Mouse (Mus musculus) layer of hippocampus, postnatal 14 days (tissue): ENCODE results near the gene Pdxdc1. TPM values are rescaled to one million over a fixed set of nuclear protein-coding genes. Genes with fewer than 3 reads are reported as not detected.

Experiments used
- DNase-seq, 2 experiments: peaks; one replicate each; pipeline ENCODE4 v3.0.0; 2021 to 2022; ENCODE audit warnings: low spot score in 2 of 2, mixed read lengths in 1 of 2
- total RNA-seq, 2 experiments: library from RNA; stranded (reverse); gene quantifications; 2 replicates each; pipeline ENCODE4 v1.2.3; 2021

Pdxdc1 gene
- total RNA-seq, 2 experiments from 2014 or later: 70.4 to 78.1 TPM

DNA sequence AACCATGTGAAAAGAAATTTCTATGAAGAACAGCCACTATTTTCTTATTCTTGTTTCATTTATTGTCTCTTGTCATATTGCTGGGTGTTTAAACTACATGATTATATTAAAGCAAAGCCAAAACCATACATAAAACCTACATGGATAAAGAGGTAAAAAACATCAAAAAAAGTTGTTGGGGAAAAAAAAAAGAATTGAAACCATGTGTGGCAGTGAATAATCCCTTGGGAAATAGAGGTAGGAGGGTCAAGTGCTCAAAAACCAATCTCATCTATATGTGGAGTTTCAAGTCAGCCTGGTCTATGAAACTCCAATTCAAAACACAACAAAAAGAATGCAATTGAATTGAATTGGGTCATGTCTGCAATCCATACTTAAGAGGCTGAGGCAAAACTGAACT is 10.1 kb downstream of the Pdxdc1 start:
- DNase-seq: no peak

DNA sequence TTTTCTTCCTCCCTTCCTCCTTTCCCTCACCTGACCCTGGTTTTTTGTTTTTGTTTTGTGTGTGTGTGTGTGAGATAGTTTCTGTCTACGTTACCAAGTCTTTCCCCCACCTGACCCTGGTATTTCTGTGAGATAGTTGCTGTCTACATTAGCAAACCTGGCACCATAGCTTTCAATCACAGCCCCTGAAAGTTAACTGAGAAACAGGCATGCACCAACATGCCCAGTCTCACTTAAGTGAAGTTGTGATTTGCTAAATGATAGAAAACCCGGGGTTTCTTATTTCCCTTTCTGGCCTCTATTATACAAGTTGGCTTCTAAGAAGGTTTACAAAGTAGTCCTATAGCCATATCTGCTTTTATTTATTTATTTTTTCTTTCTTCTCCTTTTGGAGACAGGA is 12.5 kb downstream of the Pdxdc1 start:
- DNase-seq: no peak

- DNase-seq: no peak
Observed at GRCm38 (mm10) chr16:13883094-13883774, 19.7 kb downstream of the Pdxdc1 start.

GRCm38 (mm10) chr16:13875483-13875882 is 27.4 kb downstream of the Pdxdc1 start:
- DNase-seq: no peak

DNA sequence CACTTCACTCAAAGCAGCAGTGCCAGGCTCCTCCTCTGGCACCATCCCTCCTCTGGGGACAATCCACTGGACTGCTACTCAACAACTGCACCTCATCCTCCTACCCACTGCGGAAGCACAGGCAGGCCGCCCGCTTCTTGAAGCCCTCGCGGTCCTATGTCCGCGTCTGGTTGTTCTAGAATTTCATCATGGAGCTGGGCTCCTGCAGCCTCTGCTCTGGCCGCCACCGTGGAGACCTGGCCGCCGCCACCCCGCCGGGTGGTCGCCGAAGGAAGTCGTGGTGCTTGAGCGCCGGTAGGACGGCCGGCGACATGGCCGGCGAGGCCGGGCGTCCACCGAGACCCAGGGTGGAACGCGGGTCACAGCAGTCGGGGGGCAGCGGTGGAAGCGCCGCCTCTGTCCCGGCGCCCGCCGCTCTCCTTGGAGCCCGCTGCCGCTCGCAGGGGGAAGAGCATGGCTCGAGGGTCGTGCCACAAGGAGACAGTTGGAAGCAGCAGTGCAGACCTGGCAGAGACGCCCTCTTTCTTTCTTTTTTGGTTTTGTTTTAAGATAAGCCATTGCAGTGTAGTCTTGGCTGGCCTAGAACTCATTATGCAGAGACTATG is 34.9 kb downstream of the Pdxdc1 start:
- DNase-seq: peak in 1 of 2 experiments; percentile 9

- peak in 1 of 2 experiments; percentile 16 for DNase-seq
Observed at GRCm38 (mm10) chr16:13867406-13867805, 35.5 kb downstream of the Pdxdc1 start.

DNA sequence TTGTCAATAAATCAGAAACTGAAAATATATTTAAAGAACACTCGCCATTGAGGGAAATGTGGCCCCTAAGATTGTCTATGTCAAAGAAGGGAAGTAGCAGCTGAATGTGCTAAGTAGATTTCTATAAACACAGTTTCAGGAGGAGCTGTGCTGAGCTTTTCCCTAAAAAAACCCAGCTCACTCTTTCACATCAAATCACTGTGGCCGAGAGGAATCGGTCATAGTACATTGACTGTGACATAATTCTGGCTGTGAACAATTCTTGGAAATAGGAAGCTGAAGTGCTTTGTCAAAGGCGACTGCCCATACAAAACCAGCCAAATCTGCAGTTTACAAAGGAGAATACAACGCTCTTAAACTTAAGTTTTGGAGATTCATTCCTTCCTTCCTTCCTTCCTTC is 36.3 kb downstream of the Pdxdc1 start:
- no peak for DNase-seq

- no peak for DNase-seq
Observed at GRCm38 (mm10) chr16:13866076-13866475, 36.9 kb downstream of the Pdxdc1 start.

- no peak for DNase-seq
Observed at GRCm38 (mm10) chr16:13853886-13854285, 49.0 kb downstream of the Pdxdc1 start.

- no peak for DNase-seq
Observed at GRCm38 (mm10) chr16:13851446-13851845, 51.5 kb downstream of the Pdxdc1 start.

- DNase-seq: no peak
Observed at GRCm38 (mm10) chr16:13848310-13848709, 54.6 kb downstream of the Pdxdc1 start.

- no peak for DNase-seq
Observed at GRCm38 (mm10) chr16:13846675-13847074, 56.3 kb downstream of the Pdxdc1 start.

DNA sequence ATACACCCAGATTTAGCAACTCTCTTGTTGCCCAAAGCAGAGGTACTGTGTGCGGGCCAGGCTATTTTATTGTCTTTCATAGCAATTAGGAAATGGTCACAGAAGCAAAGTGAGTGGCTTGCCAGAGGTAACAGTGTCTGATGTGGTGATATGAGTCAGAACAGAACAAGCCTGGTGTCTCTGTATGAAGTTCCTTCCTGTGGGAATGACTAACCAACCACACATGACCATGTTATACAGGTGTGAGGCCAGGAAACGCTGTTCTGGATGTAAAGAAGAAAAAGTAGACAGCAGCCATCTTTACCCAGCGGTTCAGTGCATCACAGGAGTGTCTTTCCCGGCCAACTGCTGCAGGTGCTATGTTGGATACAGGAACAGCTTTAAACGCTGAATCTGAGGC is 57.9 kb downstream of the Pdxdc1 start:
- no peak for DNase-seq

DNA sequence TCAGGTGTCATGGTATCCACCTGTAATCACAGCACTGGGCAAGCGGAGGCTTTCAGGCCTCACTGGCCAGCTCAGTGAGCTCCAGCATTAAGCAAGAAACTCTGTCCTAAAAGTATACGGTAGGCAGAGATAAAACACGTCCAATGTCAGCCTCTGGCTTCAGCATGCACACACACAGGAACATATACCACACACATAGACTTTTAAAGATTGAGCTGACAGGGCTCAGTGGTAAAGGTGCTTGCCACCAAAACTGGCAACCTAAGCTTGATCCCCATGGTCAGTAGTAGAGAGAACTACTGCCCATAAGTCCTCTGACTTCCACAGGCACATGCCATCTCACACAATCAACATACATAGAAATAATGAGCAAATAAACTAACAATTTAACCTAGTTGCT is 62.0 kb downstream of the Pdxdc1 start:
- no peak for DNase-seq

DNA sequence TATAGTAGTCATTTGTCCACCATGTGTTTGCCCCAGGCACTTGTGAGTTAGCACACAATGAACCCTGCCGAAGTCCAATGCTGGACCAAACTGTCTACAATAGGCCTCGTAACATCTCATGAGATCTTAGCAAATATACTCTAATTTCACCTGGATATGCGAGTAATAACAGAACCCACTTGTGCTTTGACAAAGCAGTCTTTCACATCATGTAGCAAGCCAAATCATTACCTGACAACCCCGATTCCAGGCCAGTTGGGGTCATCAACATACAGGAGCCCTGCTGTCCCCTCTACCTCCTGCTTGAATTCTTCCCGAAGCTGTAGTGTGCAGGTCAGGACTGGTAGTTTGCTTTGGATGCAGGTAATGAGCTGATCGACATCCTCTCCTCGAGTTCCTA is 62.9 kb downstream of the Pdxdc1 start:
- no peak for DNase-seq

DNA sequence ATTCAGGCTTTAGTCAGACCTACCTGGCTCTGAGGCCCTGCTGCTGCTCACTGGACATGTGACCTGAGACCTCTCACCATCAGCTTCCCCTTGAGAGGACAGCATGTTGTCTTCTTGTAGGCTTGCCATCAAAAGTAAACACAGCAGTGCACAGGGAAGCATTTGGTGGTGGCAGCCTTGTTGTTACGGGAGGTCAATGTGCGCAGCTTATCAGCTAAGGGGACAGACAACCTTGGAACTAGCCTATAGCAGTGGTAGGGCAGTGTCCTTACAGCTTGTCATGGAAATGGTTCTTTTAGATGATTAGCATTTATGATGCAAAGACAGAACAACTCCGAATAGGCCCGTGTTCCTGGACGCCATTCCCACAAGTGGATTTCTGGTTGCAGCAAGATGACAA is 68.5 kb downstream of the Pdxdc1 start:
- DNase-seq: no peak

GRCm38 (mm10) chr16:13831606-13832005 is 71.3 kb downstream of the Pdxdc1 start:
- no peak for DNase-seq

DNA sequence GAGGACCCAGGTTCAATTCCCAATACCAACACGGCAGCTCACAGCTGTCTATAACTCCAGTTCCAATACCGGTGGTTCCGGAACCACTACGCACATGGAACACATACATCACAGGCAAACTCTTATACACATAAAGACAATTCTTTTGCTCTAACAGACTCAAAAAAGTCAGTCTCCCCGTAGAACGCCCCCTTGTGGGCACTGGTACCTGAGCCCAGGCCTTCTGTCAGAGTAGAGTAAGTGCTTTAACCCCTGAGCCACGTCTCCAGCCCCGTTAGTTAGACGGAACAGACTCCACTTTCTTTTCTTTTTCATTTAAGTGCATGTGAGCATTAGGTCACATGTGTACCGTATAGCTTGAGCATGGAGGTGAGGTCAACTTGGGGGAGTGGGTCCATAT is 72.5 kb downstream of the Pdxdc1 start:
- no peak for DNase-seq

GRCm38 (mm10) chr16:13826511-13826910 is 76.4 kb downstream of the Pdxdc1 start:
- DNase-seq: no peak

DNA sequence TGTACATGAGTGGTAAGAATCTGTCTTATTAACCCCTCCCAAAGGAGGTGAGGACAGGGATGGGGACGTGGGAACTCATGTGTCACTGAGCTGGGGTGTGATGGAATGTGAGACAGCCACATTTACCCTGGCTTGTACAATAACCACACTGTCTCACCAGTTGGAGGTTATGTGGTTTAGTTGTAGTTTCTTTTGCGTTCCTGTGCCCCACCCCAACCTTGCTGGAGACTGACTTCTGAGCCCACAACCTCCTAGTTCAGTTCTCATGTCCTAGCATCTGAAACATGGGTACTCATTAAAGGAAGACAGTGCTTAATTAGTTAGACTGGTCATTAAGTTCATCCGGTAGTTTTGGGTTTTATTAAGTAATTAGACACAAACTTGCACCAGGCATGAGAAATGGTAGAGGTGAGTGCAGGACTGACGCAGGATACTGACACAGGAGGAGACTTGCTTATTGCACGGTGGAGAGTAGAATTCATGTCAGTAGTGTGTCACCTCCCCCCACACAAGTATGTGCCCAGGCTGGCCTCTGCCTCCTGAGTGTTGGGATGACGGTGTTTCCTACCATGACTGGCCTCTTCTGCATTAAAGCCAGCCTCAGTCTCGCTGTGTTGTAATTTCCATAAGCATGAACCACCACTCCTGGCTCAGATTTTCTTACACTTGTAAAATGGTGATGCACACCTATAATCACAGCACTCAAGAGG is 77.0 kb downstream of the Pdxdc1 start:
- no peak for DNase-seq

DNA sequence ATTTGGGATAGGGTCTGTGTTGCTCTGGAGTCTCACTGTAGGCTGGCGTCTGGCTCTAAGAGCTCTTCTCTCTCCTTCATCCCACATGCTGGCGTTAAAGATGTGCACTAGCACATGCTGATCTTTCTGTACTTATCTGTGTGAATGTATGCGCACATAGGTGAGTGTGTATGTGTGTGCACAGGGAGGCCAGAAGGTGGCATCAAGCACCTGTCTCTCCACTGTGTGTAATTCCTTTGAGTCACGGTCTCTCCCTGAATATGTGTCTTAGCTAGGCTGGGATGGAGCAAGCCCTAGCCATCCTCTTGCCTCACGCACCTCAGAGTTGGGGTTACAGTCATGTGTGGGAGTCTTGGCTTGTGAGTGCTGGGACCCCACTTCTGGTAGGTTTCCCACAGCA is 82.2 kb downstream of the Pdxdc1 start:
- DNase-seq: no peak

GRCm38 (mm10) chr16:13819806-13820500 is 83.0 kb downstream of the Pdxdc1 start:
- DNase-seq: no peak
